Mouse (Mus musculus) macrophage (primary cell): ENCODE results near the gene Gtf2ird1. TPM values are rescaled to one million over a fixed set of nuclear protein-coding genes. Genes with fewer than 3 reads are reported as not detected.
"Not testable (repeated sequence)": the region's sequence is repeated elsewhere in the genome, so short reads cannot be mapped to it uniquely, and the experiment has no call there.

ENCODE experiments used
- H3K27ac ChIP-seq: fragments of 350-480 bp; formaldehyde crosslinking; 2 replicates; pipeline ENCODE4 v1.9.0; 2021
- H3K36me3 ChIP-seq: fragments of 350-480 bp; formaldehyde crosslinking; 2 replicates; pipeline ENCODE4 v1.9.0; 2021; ENCODE audit errors: inconsistent target
- H3K4me3 ChIP-seq: fragments of 350-480 bp; formaldehyde crosslinking; 2 replicates; pipeline ENCODE4 v1.9.0; 2021; ENCODE audit errors: inconsistent target
- H3K79me2 ChIP-seq: fragments of 350-480 bp; formaldehyde crosslinking; 2 replicates; pipeline ENCODE4 v1.9.0; 2021; ENCODE audit errors: inconsistent target
- WGBS: methylation state at CpG from one replicate; pipeline ENCODE4 v1.1.7; 2026; ENCODE audit warnings: inconsistent platforms; ENCODE audit not compliant: missing documents; 5-methylcytosine and 5-hydroxymethylcytosine counted together
- polyA plus RNA-seq: library from polyadenylated mRNA; stranded (reverse); fragments of 250-400 nt; gene quantifications from 3 replicates; pipeline ENCODE4 v1.2.4, GENCODE M21; 2018; ENCODE audit warnings: inconsistent platforms

Gene Gtf2ird1
- polyA plus RNA-seq, 1 experiment from 2014 or later, result 12.1 TPM

DNA sequence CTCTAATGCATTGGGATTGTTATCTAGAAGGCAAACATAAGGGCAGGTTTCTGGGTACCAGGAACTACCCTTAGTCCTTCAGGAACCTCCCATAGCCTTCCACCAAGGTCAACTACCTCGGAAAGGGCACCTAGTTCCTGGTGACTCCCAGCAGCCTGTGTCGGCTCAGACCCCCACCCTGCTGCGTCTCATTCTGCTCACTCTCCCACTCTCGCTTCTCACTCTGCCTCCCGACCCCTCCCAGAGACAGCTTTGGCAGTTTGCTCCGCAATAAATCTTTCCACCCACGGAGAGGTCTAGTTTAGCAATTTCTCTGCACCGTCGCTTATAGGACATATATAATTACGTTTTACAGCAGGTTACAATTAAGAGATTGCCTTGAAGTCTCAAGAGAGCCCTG is 31.5 kb upstream of the Gtf2ird1 start:
- 87% methylated on average over 10 of the region's 10 CpGs for WGBS
- Histone ChIP-seq H3K4me3 (no peak overlapping the region), H3K36me3 (peaks cover 12% of the 10 kb centered on the region), H3K79me2 (no peaks in the 10 kb centered on the region), H3K27ac (no peak overlapping the region)

DNA sequence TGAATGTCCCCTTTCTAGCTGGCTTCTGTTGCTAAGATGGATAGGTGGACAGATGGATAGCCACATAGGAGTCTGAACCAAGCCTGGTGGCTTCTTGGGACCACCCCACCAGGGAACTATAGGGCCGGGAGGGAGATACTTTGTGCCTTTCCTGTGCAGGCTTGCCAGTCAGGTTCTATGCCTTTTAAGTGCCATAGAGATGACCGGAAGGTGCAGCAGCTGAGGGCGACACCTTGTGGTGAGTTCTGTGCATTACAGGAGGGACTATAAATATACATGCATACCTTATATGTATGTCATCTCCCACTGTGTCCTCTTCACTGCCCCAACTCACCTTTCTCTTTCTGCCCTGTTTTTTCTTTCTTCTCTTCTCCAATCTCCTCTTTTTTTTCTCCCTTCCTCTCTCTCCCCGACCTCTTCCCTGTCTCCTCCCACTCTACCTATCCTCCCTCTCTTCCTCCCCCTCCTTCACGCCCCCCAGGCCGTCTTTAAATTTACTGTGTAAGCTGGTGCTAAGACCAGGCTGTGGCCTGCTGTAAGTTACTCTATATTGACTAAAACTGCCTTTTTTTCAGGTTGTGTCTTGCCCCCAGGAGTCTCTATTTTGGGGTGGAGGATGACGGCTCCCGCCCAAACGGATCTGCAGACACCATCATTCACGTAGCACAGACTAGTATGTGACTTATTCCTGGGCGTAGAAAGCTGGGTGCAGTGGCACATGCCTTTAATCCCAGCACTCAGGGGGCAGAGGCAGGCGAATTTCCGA is 29.6 kb upstream of the Gtf2ird1 start:
- WGBS, result 66% methylated on average over 13 of the region's 13 CpGs
- H3K79me2 ChIP-seq, result no peaks in the 10 kb centered on the region

DNA sequence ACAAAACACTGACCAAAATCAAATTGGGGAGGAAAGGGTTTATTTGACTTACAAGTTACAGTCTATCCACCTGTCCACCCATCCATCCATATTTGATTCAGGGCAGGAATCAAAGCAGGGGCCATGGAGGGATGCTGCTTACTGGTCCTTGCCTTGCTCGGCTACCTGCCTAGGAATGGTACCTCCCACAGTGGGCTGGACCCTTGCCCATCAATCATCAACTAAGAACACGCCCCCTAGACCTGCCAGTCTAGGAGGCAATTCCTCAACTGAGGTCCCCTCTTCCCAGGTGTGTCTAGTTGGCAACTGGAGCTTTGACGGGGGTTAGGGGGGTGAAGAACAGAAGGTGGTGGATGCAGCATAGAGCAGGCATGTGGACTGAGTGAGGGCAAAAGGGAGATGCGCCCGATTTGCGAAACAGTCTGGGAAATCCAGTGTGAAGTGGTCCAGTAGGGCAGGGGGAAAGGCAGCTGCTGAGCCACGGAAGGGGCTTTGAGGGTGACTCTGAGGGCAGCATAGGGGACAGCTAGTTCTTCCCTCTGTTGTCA is 28.7 kb upstream of the Gtf2ird1 start:
- Histone ChIP-seq H3K4me3 (no peak overlapping the region), H3K36me3 (peaks cover 4% of the 10 kb centered on the region), H3K27ac (no peak overlapping the region), H3K79me2 (no peaks in the 10 kb centered on the region)
- 89% methylated on average over 7 of the region's 7 CpGs for WGBS

More for the DNA sequence above, 29.6 kb upstream of the Gtf2ird1 start:
- H3K4me3 ChIP-seq, result no peak overlapping the region
- H3K36me3 ChIP-seq, result peaks cover 12% of the 10 kb centered on the region
- H3K27ac ChIP-seq, result no peak overlapping the region

DNA sequence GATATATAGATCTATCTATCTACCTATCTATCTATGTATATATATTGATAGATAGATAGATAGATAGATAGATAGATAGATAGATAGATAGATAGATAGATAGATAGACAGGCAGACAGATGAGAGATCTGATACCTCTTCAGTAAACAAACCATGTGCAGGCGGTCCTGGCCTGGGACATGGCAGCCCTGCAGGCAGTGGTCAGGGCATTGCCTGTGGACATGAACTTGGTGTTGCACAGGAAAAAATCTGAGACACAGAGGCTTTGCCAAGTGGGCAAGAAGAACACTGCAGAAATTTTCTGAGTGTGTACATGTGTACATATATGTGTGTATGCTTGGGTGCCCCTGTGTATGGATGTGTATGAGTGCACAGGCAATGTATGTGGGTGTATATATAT is 26.8 kb upstream of the Gtf2ird1 start:
- Histone ChIP-seq H3K79me2 (no peaks in the 10 kb centered on the region), H3K4me3 (no peak overlapping the region), H3K36me3 (no peaks in the 10 kb centered on the region), H3K27ac (no peak overlapping the region)
- 87% methylated on average over 1 of the region's 1 CpGs for whole genome bisulfite sequencing

GRCm38 (mm10) chr5:134482331-134482730 is 25.8 kb upstream of the Gtf2ird1 start:
- Histone ChIP-seq H3K27ac (no peak overlapping the region), H3K79me2 (no peaks in the 10 kb centered on the region), H3K36me3 (no peaks in the 10 kb centered on the region), H3K4me3 (no peak overlapping the region)
- 76% methylated on average over 11 of the region's 11 CpGs for WGBS

DNA sequence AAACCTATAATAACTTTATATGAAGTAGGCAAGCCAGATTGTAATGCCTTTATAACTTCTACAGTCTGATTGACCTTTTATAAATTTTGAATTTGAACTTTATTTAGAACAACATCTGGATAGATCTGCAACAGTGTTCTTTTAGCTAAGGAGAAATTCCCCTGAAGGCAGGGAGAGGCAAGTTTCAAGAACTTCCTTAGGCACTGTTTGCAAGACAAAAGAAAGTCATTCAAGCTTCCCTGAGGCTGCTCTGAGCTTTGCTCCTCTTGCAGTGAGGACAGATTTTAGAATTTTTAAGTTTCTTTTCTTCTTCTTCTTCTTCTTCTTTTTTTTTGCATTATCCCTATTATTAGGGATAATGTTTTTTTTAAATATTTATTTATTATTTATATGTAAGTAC is 22.4 kb upstream of the Gtf2ird1 start:
- not testable (repeated sequence) for H3K79me2 ChIP-seq

GRCm38 (mm10) chr5:134475686-134476085 is 19.2 kb upstream of the Gtf2ird1 start:
- H3K4me3 ChIP-seq, H3K27ac ChIP-seq, H3K36me3 ChIP-seq, H3K79me2 ChIP-seq: not testable (repeated sequence)
- 94% methylated on average over 7 of the region's 7 CpGs for WGBS

More for the DNA sequence above, 22.4 kb upstream of the Gtf2ird1 start:
- not testable (repeated sequence) for H3K36me3 ChIP-seq, H3K4me3 ChIP-seq, H3K27ac ChIP-seq

- H3K79me2 ChIP-seq, result no peaks in the 10 kb centered on the region
- WGBS, result 89% methylated on average over 6 of the region's 6 CpGs
- no peaks in the 10 kb centered on the region for H3K36me3 ChIP-seq
- no peak overlapping the region for H3K27ac ChIP-seq
- H3K4me3 ChIP-seq, result no peak overlapping the region
These were observed 18.6 kb upstream of the Gtf2ird1 start for GRCm38 (mm10) chr5:134475006-134475605.

DNA sequence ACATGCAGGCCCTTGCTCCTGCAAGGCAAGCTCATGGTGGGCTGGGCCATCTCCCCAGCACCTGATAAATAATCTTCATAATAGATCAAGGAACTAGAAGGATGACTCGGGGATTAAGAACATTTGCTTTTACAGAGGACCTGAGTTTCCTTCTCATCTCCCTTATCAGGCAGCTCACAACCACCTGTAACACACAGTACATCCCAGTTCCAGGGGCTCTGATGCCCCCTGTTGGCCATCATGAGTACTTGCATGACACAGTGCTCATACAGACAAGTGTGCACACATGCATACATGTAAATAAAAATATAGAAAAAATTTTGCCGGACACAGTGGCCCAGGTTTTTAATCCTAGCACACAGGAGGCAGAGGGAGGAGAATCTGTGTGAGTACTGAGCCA is 17.4 kb upstream of the Gtf2ird1 start:
- WGBS, result 76% methylated on average over 2 of the region's 2 CpGs
- Histone ChIP-seq H3K4me3 (no peak overlapping the region), H3K36me3 (no peaks in the 10 kb centered on the region), H3K27ac (no peak overlapping the region), H3K79me2 (no peaks in the 10 kb centered on the region)

DNA sequence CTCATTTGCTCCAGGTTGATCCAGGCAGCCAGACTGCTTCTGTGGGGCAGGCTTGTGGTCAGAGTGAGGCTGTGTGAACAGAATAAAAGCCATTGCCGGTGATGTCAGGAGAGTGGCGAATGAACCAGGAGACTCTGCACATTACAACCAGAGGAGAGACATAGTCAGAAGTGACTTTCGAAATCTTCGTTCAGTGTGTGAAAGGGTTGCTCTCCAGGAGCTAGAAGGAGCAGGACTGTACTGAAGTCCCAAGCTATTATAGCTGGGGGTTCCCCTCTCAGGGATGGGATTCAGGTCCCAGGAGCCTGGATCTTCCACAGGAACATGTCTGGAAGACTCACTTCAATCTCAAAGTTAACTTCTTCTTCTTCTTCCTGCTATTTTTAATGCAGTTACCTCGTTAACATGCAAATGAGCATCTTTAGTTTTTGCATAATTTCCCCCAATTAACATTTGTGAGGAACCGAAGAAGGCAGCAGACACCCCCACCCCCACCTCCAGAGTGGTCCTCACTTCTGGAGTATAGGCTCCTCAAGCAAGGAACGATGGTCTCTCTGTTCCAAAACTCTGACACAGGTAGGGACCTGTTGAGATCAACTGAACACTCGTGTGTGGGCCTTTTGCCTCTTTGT is 14.1 kb upstream of the Gtf2ird1 start:
- Histone ChIP-seq H3K4me3 (no peak overlapping the region), H3K27ac (no peak overlapping the region), H3K36me3 (no peaks in the 10 kb centered on the region), H3K79me2 (no peaks in the 10 kb centered on the region)
- WGBS, result 79% methylated on average over 7 of the region's 8 CpGs

DNA sequence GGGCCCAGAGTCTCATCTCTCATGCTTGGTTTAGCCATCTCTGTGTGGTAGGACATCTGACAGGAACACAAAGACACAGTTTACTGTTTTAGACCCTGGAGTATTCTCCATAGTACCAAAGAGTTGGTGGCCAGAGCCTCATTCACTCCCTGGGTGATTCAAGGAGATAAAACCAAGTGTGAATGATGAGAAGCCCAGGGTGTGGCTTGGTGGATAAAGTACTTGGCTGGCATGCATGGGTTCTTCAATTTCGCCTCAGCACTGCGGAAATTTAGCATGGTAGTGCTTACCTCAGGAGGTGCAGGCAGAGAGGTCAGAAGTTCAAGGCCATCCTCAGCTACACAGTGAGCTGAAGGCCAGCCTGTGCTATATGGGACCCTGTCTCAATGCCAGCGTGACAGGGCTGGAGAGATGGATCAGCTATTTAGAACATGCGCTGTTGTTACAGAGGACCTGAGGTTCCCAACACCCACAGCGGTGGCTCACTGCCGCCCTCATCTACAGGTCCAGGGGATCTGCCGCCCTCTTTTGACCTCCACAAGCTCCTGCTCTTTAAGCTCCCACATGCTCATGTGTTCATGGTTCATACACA is 13.1 kb upstream of the Gtf2ird1 start:
- Histone ChIP-seq H3K4me3 (no peak overlapping the region), H3K36me3 (no peaks in the 10 kb centered on the region)
- WGBS, result 88% methylated on average over 7 of the region's 7 CpGs

DNA sequence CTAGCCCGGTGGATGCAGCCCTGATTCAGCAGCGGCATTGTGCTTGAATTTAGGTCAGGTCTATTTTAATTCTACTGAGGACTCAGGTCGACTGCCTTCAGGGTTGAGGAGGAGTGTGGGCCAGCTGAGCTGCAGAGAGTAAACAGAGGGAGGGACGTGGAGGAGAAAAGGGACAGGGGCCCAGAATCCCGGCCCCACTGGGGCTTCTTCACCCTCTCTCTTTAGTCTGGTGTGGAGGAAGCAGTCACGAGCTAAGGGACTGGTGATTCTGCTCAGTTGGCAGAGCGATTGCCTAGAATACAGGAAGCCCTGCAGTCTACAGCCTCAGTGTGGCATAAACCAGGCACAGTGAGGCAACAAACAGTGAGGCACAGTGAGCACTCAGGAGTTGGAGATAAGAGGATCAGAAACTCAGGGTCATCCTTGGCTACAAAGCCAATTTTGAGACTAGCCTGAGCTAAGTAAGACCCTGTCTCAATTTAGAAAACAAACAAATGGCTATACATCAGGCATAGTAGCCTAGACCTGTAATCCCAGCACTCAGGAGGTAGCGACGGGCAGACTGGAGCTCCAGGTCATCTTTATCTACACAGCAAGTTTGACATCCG is 11.7 kb upstream of the Gtf2ird1 start:
- WGBS, result 63% methylated on average over 10 of the region's 10 CpGs
- Histone ChIP-seq H3K4me3 (no peak overlapping the region), H3K79me2 (no peaks in the 10 kb centered on the region), H3K27ac (peak overlapping the region; percentile 12; the same call in 1 of the 2 replicates), H3K36me3 (no peaks in the 10 kb centered on the region)

More for the DNA sequence above, 13.1 kb upstream of the Gtf2ird1 start:
- no peak overlapping the region for H3K27ac ChIP-seq
- no peaks in the 10 kb centered on the region for H3K79me2 ChIP-seq

DNA sequence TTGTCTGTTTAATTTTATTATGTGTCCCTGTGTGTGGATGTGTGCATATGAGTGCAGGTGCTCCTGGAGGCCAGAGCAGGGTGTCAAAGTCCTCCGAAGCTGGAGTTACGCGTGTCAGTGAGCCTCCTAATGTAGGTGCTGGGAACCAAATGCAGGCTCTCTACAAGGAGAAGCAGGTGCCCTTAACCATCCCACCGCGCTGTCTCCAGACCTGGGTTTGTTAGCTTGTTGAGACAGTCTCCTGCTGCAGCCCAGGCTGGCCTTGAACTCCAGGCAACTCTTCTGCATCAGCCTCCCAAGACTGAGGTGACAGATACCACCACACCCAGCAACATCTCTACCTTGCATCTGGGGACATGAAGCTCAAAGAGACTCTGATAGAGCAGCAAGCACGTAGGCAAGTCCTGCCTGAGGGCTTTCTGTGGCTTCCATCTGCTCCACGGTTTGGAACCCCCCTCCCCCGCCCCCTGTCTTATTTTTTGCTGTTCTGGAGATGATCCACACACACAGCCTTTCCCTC is 10.6 kb upstream of the Gtf2ird1 start:
- no peak overlapping the region for H3K27ac ChIP-seq
- 82% methylated on average over 8 of the region's 8 CpGs for WGBS
- H3K36me3 ChIP-seq, result no peaks in the 10 kb centered on the region
- no peaks in the 10 kb centered on the region for H3K79me2 ChIP-seq
- H3K4me3 ChIP-seq, result no peak overlapping the region

DNA sequence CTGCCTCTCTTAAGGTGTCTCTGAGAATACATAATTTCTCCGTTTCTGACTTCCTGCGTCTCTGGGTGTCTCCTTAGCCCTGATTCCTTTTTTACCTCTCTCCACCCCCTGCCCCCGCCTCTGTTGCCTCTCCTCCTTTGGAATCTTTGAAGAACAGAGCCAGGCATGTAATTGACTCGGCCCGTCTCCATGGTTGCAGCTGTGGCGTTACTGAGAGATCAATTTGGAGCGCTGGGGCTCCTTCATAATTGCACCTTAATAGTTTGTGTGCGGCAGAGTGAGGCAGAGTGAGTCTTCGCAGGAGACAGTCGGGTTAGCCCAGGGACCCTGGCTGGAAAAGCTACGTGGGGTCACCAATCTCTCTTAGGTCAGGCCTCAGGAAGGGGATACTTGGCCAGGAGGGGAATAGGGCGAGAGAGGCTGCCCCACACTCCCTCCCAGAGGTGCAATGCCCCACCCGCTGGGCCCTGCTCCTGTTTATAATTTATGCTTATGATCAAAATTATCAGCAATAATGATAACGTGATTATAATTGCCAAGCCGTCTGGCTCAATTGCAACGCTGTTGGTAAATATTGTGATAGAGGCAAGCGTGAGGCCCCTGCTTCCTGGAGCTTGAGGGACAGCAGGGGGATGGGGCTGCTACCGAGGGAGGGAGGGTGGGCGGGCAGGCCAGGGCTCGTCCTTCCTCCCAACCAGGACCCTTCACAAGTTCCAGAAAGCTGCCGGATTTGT is 9.9 kb upstream of the Gtf2ird1 start:
- H3K27ac ChIP-seq, result no peak overlapping the region
- WGBS, result 88% methylated on average over 21 of the region's 21 CpGs
- no peak overlapping the region for H3K4me3 ChIP-seq
- H3K79me2 ChIP-seq, result no peaks in the 10 kb centered on the region
- H3K36me3 ChIP-seq, result no peaks in the 10 kb centered on the region
